Mouse (Mus musculus) C2C12 (cell line): ENCODE measurements around the gene Fancf.

ENCODE experiments used
- CTCF ChIP-seq: IDR thresholded peaks from one replicate; pipeline ENCODE4 v1.5.1; 2011; ENCODE audit not compliant: control insufficient read depth, insufficient read depth, insufficient read length
- MAX ChIP-seq: IDR thresholded peaks from one replicate; pipeline ENCODE4 v1.6.1; 2011; ENCODE audit warnings: mild to moderate bottlenecking, control low read depth
- MYOG ChIP-seq: IDR thresholded peaks from one replicate; pipeline ENCODE4 v1.6.1; 2011; ENCODE audit not compliant: control insufficient read depth, insufficient read length; ENCODE audit errors: extremely low read depth
- USF1 ChIP-seq: IDR thresholded peaks from one replicate; pipeline ENCODE4 v1.6.1; 2011; ENCODE audit warnings: low read depth, mild to moderate bottlenecking, control low read depth, moderate library complexity

DNA sequence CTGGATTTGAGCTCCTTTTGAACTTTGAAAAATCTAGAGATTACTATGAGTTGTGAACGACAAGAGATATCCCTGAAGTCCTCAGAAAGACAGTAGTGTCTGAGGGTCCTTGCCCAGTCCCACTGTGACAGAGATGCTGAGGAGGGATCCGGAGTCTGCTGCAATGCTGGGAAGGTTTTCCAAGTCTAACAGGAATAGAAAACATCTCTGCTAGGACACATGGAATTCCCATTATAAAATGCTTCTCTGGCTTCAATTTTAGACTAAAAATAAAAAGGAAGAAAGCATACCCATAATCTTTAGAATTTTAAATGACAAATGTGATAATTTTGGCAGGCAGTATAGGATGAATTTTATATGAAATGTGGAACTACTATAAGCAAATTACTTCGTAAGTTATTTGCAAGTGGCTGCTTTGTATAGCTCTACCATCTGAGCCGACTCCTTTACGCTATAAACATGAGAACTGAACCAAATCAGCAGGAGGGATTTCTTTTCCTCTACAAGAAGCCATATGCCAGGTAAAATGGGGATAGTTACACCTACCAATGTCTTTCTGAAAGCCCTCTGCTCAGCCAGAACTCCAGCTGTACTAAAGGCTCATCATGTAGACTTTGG lies 10.1 kb downstream of the Fancf start:
- no peak for TF ChIP-seq MYOG
- no peak for TF ChIP-seq CTCF
- TF ChIP-seq MAX = no peak
- TF ChIP-seq USF1 = no peak
